Mouse (Mus musculus) cerebellum, adult 2 months (tissue): ENCODE measurements around the gene Fam198a. TPM values are rescaled to one million over a fixed set of nuclear protein-coding genes. Genes with fewer than 3 reads are reported as not detected.

Experiments used
- DNase-seq, 2 experiments: peaks; one replicate each; pipeline ENCODE4 v3.0.0; 2021
- H3K27ac ChIP-seq: fragments of 200-500 bp; 2 replicates; pipeline ENCODE4 v1.5.1; 2012; ENCODE audit warnings: low read length, control low read depth, inconsistent platforms; ENCODE audit not compliant: insufficient read depth
- H3K27me3 ChIP-seq: fragments of 200-500 bp; 2 replicates; pipeline ENCODE4 v1.6.1; 2012; ENCODE audit warnings: inconsistent platforms, mild to moderate bottlenecking, low read length, moderate library complexity; ENCODE audit not compliant: control insufficient read depth, insufficient read depth
- H3K4me1 ChIP-seq: fragments of 200-500 bp; 2 replicates; pipeline ENCODE4 v1.6.1; 2011; ENCODE audit warnings: low read length; ENCODE audit not compliant: control insufficient read depth, insufficient read depth
- H3K4me3 ChIP-seq: fragments of 200-500 bp; replicated peaks from 2 replicates; pipeline ENCODE3; 2011; ENCODE audit warnings: mild to moderate bottlenecking, low read depth, low read length, control low read depth; ENCODE audit not compliant: insufficient read depth
- CTCF ChIP-seq: fragments of 200-500 bp; IDR thresholded peaks from 2 replicates; pipeline ENCODE4 v1.5.1; 2011; ENCODE audit warnings: low read depth, mild to moderate bottlenecking, control low read depth, low read length, moderate library complexity, borderline replicate concordance; ENCODE audit not compliant: insufficient read depth
- POLR2A ChIP-seq: fragments of 200-500 bp; IDR thresholded peaks from 2 replicates; pipeline ENCODE4 v1.6.1; 2011; ENCODE audit warnings: low read length, control low read depth, borderline replicate concordance; ENCODE audit not compliant: insufficient read depth
- WGBS: fragments of 180-500 bp; shearing (Covaris S2); methylation state at CpG from one replicate; pipeline ENCODE4 v1.1.7; 2018; 5-methylcytosine and 5-hydroxymethylcytosine counted together
- polyA plus RNA-seq: library from polyadenylated mRNA; depleted of rRNA; stranded (reverse); fragments of >200 nt; gene quantifications from 2 replicates; pipeline ENCODE4 v1.2.3, GENCODE M21; 2012

Gene Fam198a
- polyA plus RNA-seq, 1 experiment = 3.1 TPM

- H3K4me1 ChIP-seq = peaks cover 33% of the 10 kb centered on the region
- no peak overlapping the region for H3K4me3 ChIP-seq
- H3K27ac ChIP-seq = peak overlapping the region; percentile 89
- 17% methylated on average over 12 of the region's 12 CpGs for WGBS
- H3K27me3 ChIP-seq = no peaks in the 10 kb centered on the region
- peak; percentile 70 to 79 for DNase-seq
- no peak for TF ChIP-seq CTCF
- TF ChIP-seq POLR2A = no peak
These were observed 23.6 kb downstream of the Fam198a start for GRCm38 (mm10) chr9:121974141-121974986.

GRCm38 (mm10) chr9:121975321-121975720, 24.5 kb downstream of the Fam198a start:
- TF ChIP-seq CTCF (no peak), POLR2A (no peak)
- H3K27me3 ChIP-seq = no peaks in the 10 kb centered on the region
- no peak overlapping the region for H3K27ac ChIP-seq
- H3K4me1 ChIP-seq = peaks cover 33% of the 10 kb centered on the region
- WGBS = 73% methylated on average over 2 of the region's 2 CpGs
- DNase-seq = no peak
- no peak overlapping the region for H3K4me3 ChIP-seq

GRCm38 (mm10) chr9:121981046-121981445, 30.3 kb downstream of the Fam198a start:
- Histone ChIP-seq H3K27me3 (no peaks in the 10 kb centered on the region), H3K4me3 (no peak overlapping the region), H3K4me1 (peaks cover 20% of the 10 kb centered on the region), H3K27ac (no peak overlapping the region)
- TF ChIP-seq CTCF (no peak), POLR2A (no peak)
- DNase-seq = no peak
- 84% methylated on average over 9 of the region's 9 CpGs for WGBS

- Histone ChIP-seq H3K4me1 (peaks cover 16% of the 10 kb centered on the region), H3K4me3 (no peak overlapping the region), H3K27me3 (no peaks in the 10 kb centered on the region), H3K27ac (no peak overlapping the region)
- TF ChIP-seq POLR2A = no peak
- TF ChIP-seq CTCF = no peak
- WGBS = 82% methylated on average over 10 of the region's 10 CpGs
- DNase-seq = no peak
These were observed 30.8 kb downstream of the Fam198a start for GRCm38 (mm10) chr9:121981466-121982105.

- TF ChIP-seq POLR2A = no peak
- no peak for TF ChIP-seq CTCF
- H3K27ac ChIP-seq = no peak overlapping the region
- WGBS = 96% methylated on average over 22 of the region's 22 CpGs
- DNase-seq = no peak
- H3K27me3 ChIP-seq = no peaks in the 10 kb centered on the region
- no peak overlapping the region for H3K4me3 ChIP-seq
- peaks cover 16% of the 10 kb centered on the region for H3K4me1 ChIP-seq
These were observed 31.4 kb downstream of the Fam198a start for GRCm38 (mm10) chr9:121982214-121982613.

- TF ChIP-seq POLR2A (no peak), CTCF (no peak)
- no peak for DNase-seq
- whole genome bisulfite sequencing = 86% methylated on average over 15 of the region's 15 CpGs
These were observed 31.9 kb downstream of the Fam198a start for GRCm38 (mm10) chr9:121982665-121983064.

GRCm38 (mm10) chr9:121983504-121983903, 32.7 kb downstream of the Fam198a start:
- H3K27ac ChIP-seq = no peak overlapping the region
- DNase-seq = peak; percentile 85 to 88
- no peak for TF ChIP-seq POLR2A
- peak; percentile 91 for TF ChIP-seq CTCF
- H3K4me3 ChIP-seq = no peak overlapping the region
- H3K4me1 ChIP-seq = peaks cover 23% of the 10 kb centered on the region
- 10% methylated on average over 15 of the region's 15 CpGs for WGBS
- no peaks in the 10 kb centered on the region for H3K27me3 ChIP-seq

More at GRCm38 (mm10) chr9:121982665-121983064, 31.9 kb downstream of the Fam198a start:
- Histone ChIP-seq H3K4me3 (no peak overlapping the region), H3K27me3 (no peaks in the 10 kb centered on the region), H3K27ac (no peak overlapping the region), H3K4me1 (peaks cover 17% of the 10 kb centered on the region)
